Mouse (Mus musculus): ENCODE data around the gene Kif1c.
A peak's percentile ranks its signal among the peaks of the same experiment; 100 is the strongest.

Kif1c gene

DNA sequence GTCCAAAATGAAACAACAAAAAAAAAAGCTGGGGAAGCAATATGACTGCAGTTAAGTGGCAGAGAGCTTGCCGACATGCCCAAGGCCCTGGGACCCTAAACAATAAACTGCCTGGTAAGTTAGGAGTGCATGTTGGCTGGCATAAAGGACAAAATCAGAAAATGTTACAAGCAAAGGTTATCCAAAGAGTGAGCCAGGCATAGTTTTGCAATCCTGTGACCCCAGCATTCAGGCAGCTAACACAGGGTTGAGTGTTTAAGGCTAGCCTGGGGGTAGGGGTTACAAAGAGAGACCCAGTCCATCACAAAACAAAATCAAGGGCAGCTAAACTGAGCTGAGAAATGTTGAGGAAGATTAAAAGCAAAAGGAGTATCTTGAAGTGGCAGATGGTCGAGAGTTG, 1.3 kb upstream of the Kif1c start:
- DNase-seq: no peak

DNA sequence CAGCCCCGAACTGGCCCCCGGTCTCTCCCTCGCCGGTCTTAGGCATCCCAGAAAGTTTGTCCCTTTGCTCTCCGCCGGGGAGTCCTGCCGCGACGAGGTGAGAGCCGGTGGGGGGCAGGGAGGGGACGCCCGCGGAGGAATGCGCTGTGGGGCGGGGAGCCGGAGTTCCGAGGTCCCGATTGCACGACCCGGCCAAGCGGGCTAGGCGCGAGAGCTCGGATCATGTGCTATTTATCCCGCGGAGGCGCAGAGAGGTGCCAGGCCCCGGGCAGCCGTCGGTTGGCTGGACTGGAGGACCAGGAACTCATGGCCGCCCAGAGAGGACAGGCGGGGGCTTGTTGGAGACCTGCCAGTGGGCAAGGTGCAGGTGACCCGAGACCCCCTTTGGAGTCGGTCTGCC, 265 bp downstream of the Kif1c start:
- DNase-seq: peak; percentile 55 to 72

- DNase-seq: no peak
Observed at GRCm38 (mm10) chr11:70701221-70701955, 1.0 kb downstream of the Kif1c start.

- DNase-seq: no peak
Observed at GRCm38 (mm10) chr11:70701984-70702733, 1.8 kb downstream of the Kif1c start.

DNA sequence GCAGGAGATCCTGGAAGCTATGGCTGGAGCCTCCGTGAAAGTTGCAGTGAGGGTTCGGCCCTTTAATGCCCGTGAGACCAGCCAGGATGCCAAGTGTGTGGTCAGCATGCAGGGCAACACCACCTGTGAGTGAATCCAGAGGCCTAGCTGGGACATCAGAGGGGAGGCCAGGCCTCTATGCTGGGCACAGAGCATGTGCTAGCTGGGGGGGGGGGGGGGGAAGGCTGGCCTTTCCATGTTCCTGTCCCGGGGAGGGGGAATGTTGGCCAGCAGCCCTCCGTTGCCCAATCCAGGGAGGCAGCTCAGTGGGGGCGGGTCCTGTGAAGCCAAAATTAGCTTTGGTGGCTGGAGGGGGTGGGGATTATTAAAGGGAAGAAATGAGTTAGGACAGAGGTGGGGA, 2.4 kb downstream of the Kif1c start:
- no peak for DNase-seq

- no peak for DNase-seq
Observed at GRCm38 (mm10) chr11:70706127-70706526, 5.8 kb downstream of the Kif1c start.

DNA sequence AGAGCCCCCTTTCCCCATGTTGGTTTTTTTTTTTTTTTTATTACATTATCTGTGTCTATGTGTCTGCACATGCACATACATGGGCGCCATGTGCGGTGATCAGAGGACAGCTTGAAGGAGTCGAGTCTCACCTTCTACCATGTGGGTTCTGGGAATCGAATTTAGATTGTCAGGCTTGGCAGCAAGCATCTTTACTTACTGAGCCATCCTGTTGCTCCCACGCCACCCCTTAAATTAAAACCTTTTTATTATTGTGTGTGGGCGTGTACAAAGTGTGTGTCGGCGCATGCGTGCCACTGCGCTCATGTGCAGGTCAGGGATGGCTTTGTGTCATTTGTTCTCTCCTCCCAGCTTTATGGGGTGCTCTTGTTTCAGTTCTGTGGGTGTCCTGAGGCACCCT, 10.7 kb downstream of the Kif1c start:
- DNase-seq: no peak

GRCm38 (mm10) chr11:70713222-70713621, 12.9 kb downstream of the Kif1c start:
- DNase-seq: no peak

GRCm38 (mm10) chr11:70715832-70716231, 15.5 kb downstream of the Kif1c start:
- no peak for DNase-seq

- DNase-seq: no peak
Observed at GRCm38 (mm10) chr11:70718481-70718880, 18.1 kb downstream of the Kif1c start.

- DNase-seq: no peak
Observed at GRCm38 (mm10) chr11:70720567-70720966, 20.2 kb downstream of the Kif1c start.

DNA sequence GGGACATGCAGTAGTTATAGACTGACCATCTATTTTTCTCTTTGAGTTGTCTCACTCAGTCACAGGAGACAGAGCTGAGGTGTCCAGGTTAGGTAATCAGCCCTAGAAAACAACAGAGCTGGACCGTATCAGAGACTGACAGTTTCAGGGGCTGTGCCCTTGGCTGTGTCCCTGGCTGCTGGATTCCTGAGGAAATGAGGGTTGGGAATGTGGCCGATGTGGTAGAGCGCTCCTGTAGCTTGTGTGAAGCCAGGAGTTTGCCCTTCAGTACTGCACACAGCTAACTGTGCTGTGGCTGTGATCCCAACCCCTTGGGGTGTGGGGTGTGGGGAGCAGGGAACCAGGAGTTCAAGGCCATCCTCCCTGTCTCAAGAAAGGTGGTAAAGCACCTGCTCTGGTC, 20.7 kb downstream of the Kif1c start:
- DNase-seq: no peak

- DNase-seq: no peak
Observed at GRCm38 (mm10) chr11:70724706-70725105, 24.4 kb downstream of the Kif1c start.

GRCm38 (mm10) chr11:70726585-70726984, 26.2 kb downstream of the Kif1c start:
- DNase-seq: no peak

DNA sequence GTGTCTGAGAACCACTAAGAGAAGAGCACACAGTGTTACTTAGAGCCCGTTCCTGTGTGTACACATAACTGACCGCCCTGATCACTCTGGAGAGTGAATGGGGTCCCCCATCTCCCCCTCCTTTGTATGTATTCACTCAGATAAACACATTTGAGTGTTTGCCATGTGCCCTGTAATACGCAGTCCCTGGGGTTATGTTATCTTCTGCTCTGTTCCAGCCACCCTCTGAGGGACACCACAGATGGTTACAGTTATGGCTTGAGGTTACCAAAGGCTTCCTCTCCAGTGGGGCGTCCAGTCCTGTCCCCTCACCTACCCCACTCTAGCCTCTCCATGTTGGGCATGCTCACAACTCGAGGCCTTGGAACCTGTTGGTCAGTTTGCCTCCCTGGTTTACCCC, 27.0 kb downstream of the Kif1c start:
- DNase-seq: no peak

- DNase-seq: no peak
Observed at GRCm38 (mm10) chr11:70730427-70731038, 30.2 kb downstream of the Kif1c start.

DNA sequence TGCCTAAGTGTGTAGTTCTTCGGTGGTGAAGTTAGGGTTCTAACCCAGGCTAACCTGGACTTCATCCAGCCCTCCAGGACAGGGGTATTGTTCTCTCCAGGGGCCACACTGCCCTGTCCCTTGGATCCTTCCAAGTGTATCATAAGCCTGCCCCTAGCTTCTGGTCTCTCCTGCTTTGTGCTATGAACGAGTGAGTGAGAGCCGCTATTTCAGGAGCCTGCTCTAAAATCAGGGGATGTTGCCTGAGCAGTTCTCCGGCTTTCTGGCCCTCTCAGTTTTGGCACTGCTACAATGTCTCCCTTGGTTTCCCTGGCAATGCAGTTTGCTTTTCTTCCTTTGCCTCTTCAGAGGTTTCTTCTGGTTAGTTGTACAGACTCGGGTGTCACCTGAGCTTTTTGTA, 30.8 kb downstream of the Kif1c start:
- peak in 1 of 2 experiments; percentile 16 for DNase-seq

GRCm38 (mm10) chr11:70733256-70733655, 32.9 kb downstream of the Kif1c start:
- DNase-seq: no peak

- DNase-seq: no peak
Observed at GRCm38 (mm10) chr11:70737749-70738148, 37.4 kb downstream of the Kif1c start.

DNA sequence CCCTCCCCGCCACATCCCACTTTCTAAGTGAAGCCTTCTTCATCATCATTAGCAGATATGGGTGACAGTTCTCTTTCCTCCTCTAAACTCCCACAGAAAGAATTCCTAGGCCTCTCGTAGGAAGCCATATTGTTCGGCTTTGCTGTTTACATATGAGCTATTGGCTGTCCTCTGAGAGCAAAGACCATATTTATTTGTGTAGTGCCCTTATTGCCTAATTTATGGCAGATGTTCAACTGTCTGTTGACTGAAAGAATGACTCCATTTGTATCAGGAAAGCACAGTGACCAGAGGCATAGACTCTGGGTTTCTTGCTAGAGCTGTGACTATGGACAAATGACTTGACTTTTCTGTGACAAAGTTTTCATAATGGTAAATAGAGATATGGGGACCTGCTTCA, 41.3 kb downstream of the Kif1c start:
- DNase-seq: no peak

DNA sequence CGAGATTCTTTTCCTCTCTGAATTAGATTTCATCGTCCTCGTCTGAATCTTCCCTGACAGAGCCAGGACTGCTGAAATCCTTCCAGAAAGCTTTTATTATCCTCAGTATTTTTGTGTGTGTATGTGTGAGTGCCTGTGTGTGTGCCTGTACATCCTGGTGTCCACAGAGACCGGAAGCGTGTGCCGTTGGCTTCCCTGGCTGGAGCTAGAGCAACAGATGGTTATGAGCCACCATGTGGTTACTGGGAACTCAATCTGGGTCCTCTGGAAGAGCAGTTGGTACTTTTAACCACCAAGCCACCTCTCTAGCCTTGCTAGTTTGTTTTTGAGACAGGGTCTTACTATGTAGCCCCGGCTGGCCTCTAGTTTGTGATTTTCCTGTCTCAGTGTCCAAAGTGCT, 41.8 kb downstream of the Kif1c start:
- DNase-seq: no peak

DNA sequence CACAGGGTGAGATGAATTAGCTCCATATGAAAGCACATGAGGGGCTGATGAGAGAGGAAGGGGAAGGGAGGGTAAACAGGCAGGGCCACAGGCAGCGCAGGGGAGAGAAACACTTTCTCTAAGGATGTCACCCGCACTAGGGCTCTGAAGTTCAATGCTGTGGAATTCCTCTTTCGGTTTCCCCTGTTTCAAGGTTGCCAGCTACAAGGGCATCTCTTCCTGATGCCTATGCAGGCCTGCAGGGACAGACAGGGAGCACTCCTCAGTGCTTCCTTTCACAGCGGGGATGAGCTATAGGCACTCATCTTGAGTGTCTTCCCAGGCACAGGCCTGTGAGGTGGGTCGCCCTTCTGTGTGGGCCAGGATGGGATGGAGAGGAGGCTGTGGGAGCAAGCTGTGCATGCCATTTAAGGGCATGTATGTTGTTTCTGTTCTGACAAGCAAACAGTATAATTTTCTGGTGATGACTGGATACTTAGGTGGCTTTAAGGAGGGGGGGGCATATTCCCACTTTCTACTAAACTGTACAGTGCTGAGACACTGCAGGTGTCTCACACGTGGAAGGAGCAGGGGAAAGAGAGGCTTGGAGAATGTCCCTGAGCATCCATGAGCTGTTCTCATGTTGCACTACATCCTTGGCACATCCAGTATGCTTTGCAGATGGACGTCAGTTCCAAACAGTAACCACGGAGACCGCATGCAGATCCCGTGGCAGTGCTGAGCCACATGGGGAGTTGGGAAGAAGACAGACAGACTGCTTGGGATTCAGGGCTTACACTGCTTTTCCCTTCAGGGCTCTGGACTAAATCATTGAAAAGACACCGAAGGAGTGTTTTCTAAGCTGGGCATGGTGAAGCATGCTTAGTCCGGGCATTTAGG, 42.5 kb downstream of the Kif1c start:
- no peak for DNase-seq

- no peak for DNase-seq
Observed at GRCm38 (mm10) chr11:70745636-70746035, 45.3 kb downstream of the Kif1c start.
